Mouse (Mus musculus) c-Kit-negative CD71-positive TER-119-positive erythroid progenitor cells, embryonic 14.5 days (primary cell): ENCODE measurements around the gene Ccdc194.

Source experiments
- DNase-seq: peaks from one replicate; pipeline ENCODE4 v3.0.0-alpha.2; 2013; ENCODE audit warnings: low read depth, low spot score

Ccdc194 gene

GRCm38 (mm10) chr8:71476099-71476940 is 49.2 kb downstream of the Ccdc194 start:
- DNase-seq: no peak

GRCm38 (mm10) chr8:71475702-71476075 is 49.8 kb downstream of the Ccdc194 start:
- DNase-seq: no peak

- no peak for DNase-seq
Measured at GRCm38 (mm10) chr8:71474785-71475701, 50.5 kb downstream of the Ccdc194 start.

- DNase-seq: no peak
Measured at GRCm38 (mm10) chr8:71474344-71474743, 51.2 kb downstream of the Ccdc194 start.

GRCm38 (mm10) chr8:71472601-71473386 is 52.7 kb downstream of the Ccdc194 start:
- no peak for DNase-seq

- DNase-seq: no peak
Measured at GRCm38 (mm10) chr8:71471861-71472260, 53.6 kb downstream of the Ccdc194 start.

- no peak for DNase-seq
Measured at GRCm38 (mm10) chr8:71470913-71471255, 54.6 kb downstream of the Ccdc194 start.

- DNase-seq: no peak
Measured at GRCm38 (mm10) chr8:71470146-71470912, 55.2 kb downstream of the Ccdc194 start.
